Comparison of ENCODE assay signal across 1 mouse cellular context in genomic region chr4:117152714-117153113, GRCm38 (mm10).
TF ChIP-seq lines count a peak whose summit lies in the region.

No protein-coding gene starts in this region.

TF ChIP-seq in MEL, 35 proteins besides CTCF, POLR2A, EP300 and RAD21 (continued from another document):
- TF ChIP-seq POLR2AphosphoS5 (IDR thresholded peaks at IDR 0.05; ENCODE audit: borderline replicate concordance, low read depth, low read length), result no peak
